Mouse (Mus musculus): ENCODE measurements around the gene Hepacam2. TPM values are rescaled to one million over a fixed set of nuclear protein-coding genes. Genes with fewer than 3 reads are reported as not detected.

Hepacam2 gene
- polyA plus RNA-seq, 1 experiment from 2014 or later, result 2.3 TPM

Other genes starting within 250 kb of the Hepacam2 start
- 1.3 and 1.5 TPM in 2 replicates for gene Samd9l, start 98.7 kb downstream of the Hepacam2 start, polyA plus RNA-seq (2015; fragmentation: Nextera tagmentation; extraction: Ambion mirVana)
- 57.4 and 59.5 TPM in 2 replicates for gene Vps50, start 84 bp upstream of the Hepacam2 start, polyA plus RNA-seq (2015; fragmentation: Nextera tagmentation; extraction: Ambion mirVana)

Data from midbrain, embryonic 16.5 days (tissue).